Mouse (Mus musculus) midbrain, embryonic 15.5 days (tissue): ENCODE measurements around the gene Pdzd8. TPM values are rescaled to one million over a fixed set of nuclear protein-coding genes. Genes with fewer than 3 reads are reported as not detected.

Source experiments
- ATAC-seq: fragments of 200-750 bp; cut with Nextera tagmentation; replicated peaks from 2 replicates; pipeline ENCODE4 v1.8.0; 2017; ENCODE audit warnings: moderate TSS enrichment
- H3K27ac ChIP-seq: fragments of 300-500 bp; sonication (generic); 2 replicates; pipeline ENCODE4 v1.5.1; 2015; ENCODE audit warnings: mild to moderate bottlenecking, inconsistent platforms
- H3K27me3 ChIP-seq: fragments of 300-500 bp; sonication (generic); replicated peaks from 2 replicates; pipeline ENCODE4 v1.6.1; 2015; ENCODE audit warnings: inconsistent platforms
- H3K36me3 ChIP-seq: fragments of 300-500 bp; sonication (generic); replicated peaks from 2 replicates; pipeline ENCODE4 v1.6.1; 2015; ENCODE audit warnings: inconsistent platforms
- H3K4me1 ChIP-seq: fragments of 300-500 bp; sonication (generic); 2 replicates; pipeline ENCODE4 v1.6.1; 2015; ENCODE audit warnings: inconsistent platforms
- H3K4me2 ChIP-seq: fragments of 300-500 bp; sonication (generic); 2 replicates; pipeline ENCODE4 v1.6.1; 2015; ENCODE audit warnings: inconsistent platforms, mild to moderate bottlenecking, moderate library complexity
- H3K4me3 ChIP-seq: fragments of 300-500 bp; sonication (generic); 2 replicates; pipeline ENCODE4 v1.5.1; 2015; ENCODE audit warnings: mild to moderate bottlenecking, inconsistent platforms
- H3K9ac ChIP-seq: fragments of 300-500 bp; sonication (generic); 2 replicates; pipeline ENCODE4 v1.6.1; 2015; ENCODE audit warnings: mild to moderate bottlenecking, inconsistent platforms
- H3K9me3 ChIP-seq: fragments of 300-500 bp; sonication (generic); 2 replicates; pipeline ENCODE4 v1.6.1; 2016; ENCODE audit warnings: inconsistent platforms
- WGBS: fragments of 180-500 bp; shearing (Covaris S2); methylation state at CpG from one replicate; pipeline ENCODE4 v1.1.7; 2015; ENCODE audit warnings: mixed read lengths; 5-methylcytosine and 5-hydroxymethylcytosine counted together
- polyA plus RNA-seq: library from polyadenylated mRNA; unstranded; fragments of >200 nt; fragmentation: Nextera tagmentation; extraction: Ambion mirVana; gene quantifications from 2 replicates; pipeline ENCODE4 v1.2.1, GENCODE M21; 2015

The Pdzd8 gene
- 9.9 and 10.3 TPM in 2 replicates for polyA plus RNA-seq

GRCm38 (mm10) chr19:59345658-59346283, at the start of gene Pdzd8:
TSS of gene Pdzd8 (minus strand) at chr19:59345780.
- H3K27me3 ChIP-seq, result no peaks in the 10 kb centered on the region
- ATAC-seq, result peak; percentile 95
- H3K4me3 ChIP-seq, result peak within 1 kb of the TSS; percentile 90
- H3K9me3 ChIP-seq, result no peaks in the 10 kb centered on the region
- peaks cover 38% of the 10 kb centered on the region for H3K4me1 ChIP-seq
- peak within 1 kb of the TSS; percentile 79 for H3K9ac ChIP-seq
- peak within 1 kb of the TSS; percentile 94 for H3K4me2 ChIP-seq
- peak within 1 kb of the TSS; percentile 95 for H3K27ac ChIP-seq
- no peaks in the 10 kb centered on the region for H3K36me3 ChIP-seq
- under 1% methylated on average over 84 of the region's 91 CpGs for WGBS

- 20% methylated on average over 8 of the region's 8 CpGs for WGBS
- Histone ChIP-seq H3K27me3 (peaks cover 5% of the 10 kb centered on the region; the same call in 1 of the 2 replicates), H3K27ac (no peak overlapping the region)
These were observed 48.3 kb upstream of the Pdzd8 start for GRCm38 (mm10) chr19:59393777-59394441.

GRCm38 (mm10) chr19:59388847-59389606, 43.4 kb upstream of the Pdzd8 start:
- Histone ChIP-seq H3K4me1 (peaks cover 14% of the 10 kb centered on the region), H3K4me3 (no peak overlapping the region), H3K9me3 (no peaks in the 10 kb centered on the region), H3K9ac (no peak overlapping the region), H3K27me3 (peaks cover 10% of the 10 kb centered on the region; the same call in 1 of the 2 replicates), H3K27ac (no peak overlapping the region), H3K36me3 (no peaks in the 10 kb centered on the region), H3K4me2 (peak overlapping the region; percentile 32)
- peak; percentile 65 for ATAC-seq
- WGBS, result 9% methylated on average over 15 of the region's 15 CpGs

More at GRCm38 (mm10) chr19:59393777-59394441, 48.3 kb upstream of the Pdzd8 start:
- Histone ChIP-seq H3K4me2 (no peak overlapping the region), H3K4me1 (peaks cover 10% of the 10 kb centered on the region), H3K4me3 (no peak overlapping the region), H3K36me3 (no peaks in the 10 kb centered on the region), H3K9ac (no peak overlapping the region), H3K9me3 (no peaks in the 10 kb centered on the region)
- peak; percentile 33; the same call in 1 of the 2 replicates for ATAC-seq

GRCm38 (mm10) chr19:59388399-59388798, 42.8 kb upstream of the Pdzd8 start:
- ATAC-seq, result peak; percentile 52; the same call in 1 of the 2 replicates
- H3K9me3 ChIP-seq, result no peaks in the 10 kb centered on the region
- H3K9ac ChIP-seq, result no peak overlapping the region
- H3K4me1 ChIP-seq, result peaks cover 14% of the 10 kb centered on the region
- H3K27me3 ChIP-seq, result peaks cover 10% of the 10 kb centered on the region; the same call in 1 of the 2 replicates
- no peak overlapping the region for H3K4me3 ChIP-seq
- no peak overlapping the region for H3K27ac ChIP-seq
- no peaks in the 10 kb centered on the region for H3K36me3 ChIP-seq
- H3K4me2 ChIP-seq, result peak overlapping the region; percentile 32
- WGBS, result 1% methylated on average over 5 of the region's 5 CpGs

- no peak overlapping the region for H3K4me2 ChIP-seq
- H3K27me3 ChIP-seq, result peaks cover 10% of the 10 kb centered on the region; the same call in 1 of the 2 replicates
- peaks cover 14% of the 10 kb centered on the region for H3K4me1 ChIP-seq
- H3K36me3 ChIP-seq, result no peaks in the 10 kb centered on the region
- H3K27ac ChIP-seq, result no peak overlapping the region
- no peak overlapping the region for H3K9ac ChIP-seq
- H3K4me3 ChIP-seq, result no peak overlapping the region
- no peaks in the 10 kb centered on the region for H3K9me3 ChIP-seq
- ATAC-seq, result no peak
- 65% methylated on average over 1 of the region's 1 CpGs for WGBS
These were observed 41.6 kb upstream of the Pdzd8 start for GRCm38 (mm10) chr19:59387178-59387577.

- Histone ChIP-seq H3K9ac (no peak overlapping the region), H3K4me2 (no peak overlapping the region), H3K4me1 (peaks cover 14% of the 10 kb centered on the region), H3K9me3 (no peaks in the 10 kb centered on the region), H3K4me3 (no peak overlapping the region), H3K27ac (no peak overlapping the region), H3K27me3 (0 out of 2 replicates have a peak, but pooled peaks cover 5% of the 10 kb centered on the region), H3K36me3 (no peaks in the 10 kb centered on the region)
- no peak for ATAC-seq
- WGBS, result 91% methylated on average over 7 of the region's 7 CpGs
These were observed 39.3 kb upstream of the Pdzd8 start for GRCm38 (mm10) chr19:59384582-59385495.

- ATAC-seq, result no peak
- no peaks in the 10 kb centered on the region for H3K4me1 ChIP-seq
- H3K36me3 ChIP-seq, result no peaks in the 10 kb centered on the region
- no peaks in the 10 kb centered on the region for H3K9me3 ChIP-seq
- 0 out of 2 replicates have a peak, but pooled peaks cover under 1% of the 10 kb centered on the region for H3K27me3 ChIP-seq
- no peak overlapping the region for H3K4me2 ChIP-seq
- no peak overlapping the region for H3K27ac ChIP-seq
- no peak overlapping the region for H3K4me3 ChIP-seq
- no peak overlapping the region for H3K9ac ChIP-seq
These were observed 36.9 kb upstream of the Pdzd8 start for GRCm38 (mm10) chr19:59382416-59382917.

GRCm38 (mm10) chr19:59379995-59380394, 34.4 kb upstream of the Pdzd8 start:
- no peak overlapping the region for H3K4me3 ChIP-seq
- peaks cover 4% of the 10 kb centered on the region; the same call in 1 of the 2 replicates for H3K9me3 ChIP-seq
- no peak overlapping the region for H3K27ac ChIP-seq
- no peaks in the 10 kb centered on the region for H3K4me1 ChIP-seq
- 47% methylated on average over 1 of the region's 1 CpGs for WGBS
- ATAC-seq, result no peak
- no peak overlapping the region for H3K9ac ChIP-seq
- H3K4me2 ChIP-seq, result no peak overlapping the region
- H3K36me3 ChIP-seq, result no peaks in the 10 kb centered on the region
- no peaks in the 10 kb centered on the region for H3K27me3 ChIP-seq

GRCm38 (mm10) chr19:59376481-59376880, 30.9 kb upstream of the Pdzd8 start:
- H3K9ac ChIP-seq, result no peak overlapping the region
- H3K27ac ChIP-seq, result no peak overlapping the region
- peaks cover 4% of the 10 kb centered on the region; the same call in 1 of the 2 replicates for H3K9me3 ChIP-seq
- ATAC-seq, result no peak
- 79% methylated on average over 2 of the region's 2 CpGs for WGBS
- no peaks in the 10 kb centered on the region for H3K36me3 ChIP-seq
- H3K27me3 ChIP-seq, result no peaks in the 10 kb centered on the region
- H3K4me2 ChIP-seq, result no peak overlapping the region
- H3K4me3 ChIP-seq, result no peak overlapping the region
- H3K4me1 ChIP-seq, result no peaks in the 10 kb centered on the region

GRCm38 (mm10) chr19:59374940-59375339, 29.4 kb upstream of the Pdzd8 start:
- no peak for ATAC-seq
- H3K9ac ChIP-seq, result no peak overlapping the region
- 90% methylated on average over 6 of the region's 6 CpGs for WGBS

GRCm38 (mm10) chr19:59372928-59373327, 27.3 kb upstream of the Pdzd8 start:
- WGBS, result 76% methylated on average over 4 of the region's 4 CpGs
- Histone ChIP-seq H3K4me1 (no peaks in the 10 kb centered on the region), H3K27me3 (no peaks in the 10 kb centered on the region), H3K9ac (no peak overlapping the region), H3K27ac (no peak overlapping the region), H3K4me2 (no peak overlapping the region), H3K36me3 (no peaks in the 10 kb centered on the region), H3K9me3 (peaks cover 4% of the 10 kb centered on the region; the same call in 1 of the 2 replicates), H3K4me3 (no peak overlapping the region)
- ATAC-seq, result no peak

More at GRCm38 (mm10) chr19:59374940-59375339, 29.4 kb upstream of the Pdzd8 start:
- Histone ChIP-seq H3K36me3 (no peaks in the 10 kb centered on the region), H3K4me3 (no peak overlapping the region), H3K4me1 (no peaks in the 10 kb centered on the region), H3K27me3 (no peaks in the 10 kb centered on the region), H3K9me3 (peaks cover 4% of the 10 kb centered on the region; the same call in 1 of the 2 replicates), H3K27ac (no peak overlapping the region), H3K4me2 (no peak overlapping the region)
